Mouse (Mus musculus) embryonic fibroblast, embryonic 13.5 days (primary cell): Measurements from ENCODE around the gene Thrb. TPM values are rescaled to one million over a fixed set of nuclear protein-coding genes. Genes with fewer than 3 reads are reported as not detected.

Source experiments
- H3K27ac ChIP-seq: 2 replicates; pipeline ENCODE4 v1.5.1; 2012; ENCODE audit warnings: low read length, control low read depth, inconsistent platforms; ENCODE audit not compliant: insufficient read depth
- H3K4me1 ChIP-seq: 2 replicates; pipeline ENCODE4 v1.6.1; 2011; ENCODE audit warnings: low read length; ENCODE audit not compliant: control insufficient read depth, insufficient read depth
- H3K4me3 ChIP-seq: 2 replicates; pipeline ENCODE4 v1.5.1; 2011; ENCODE audit warnings: mild to moderate bottlenecking, control low read depth, low read length; ENCODE audit not compliant: insufficient read depth
- CTCF ChIP-seq: IDR thresholded peaks from 2 replicates; pipeline ENCODE4 v1.5.1; 2011; ENCODE audit warnings: mild to moderate bottlenecking, control low read depth, low read length, moderate library complexity, borderline replicate concordance; ENCODE audit not compliant: insufficient read depth
- POLR2A ChIP-seq: IDR thresholded peaks from 2 replicates; pipeline ENCODE4 v1.6.1; 2011; ENCODE audit warnings: low read depth, mild to moderate bottlenecking, control low read depth, low read length, moderate library complexity
- polyA plus RNA-seq: library from polyadenylated mRNA; stranded (reverse); fragments of >200 nt; gene quantifications from 2 replicates; pipeline ENCODE4 v1.2.4, GENCODE M21; 2011; ENCODE audit warnings: low read depth; ENCODE audit not compliant: missing spikeins, insufficient read length

The Thrb gene
- polyA plus RNA-seq, 1 experiment, result 3.3 TPM

DNA sequence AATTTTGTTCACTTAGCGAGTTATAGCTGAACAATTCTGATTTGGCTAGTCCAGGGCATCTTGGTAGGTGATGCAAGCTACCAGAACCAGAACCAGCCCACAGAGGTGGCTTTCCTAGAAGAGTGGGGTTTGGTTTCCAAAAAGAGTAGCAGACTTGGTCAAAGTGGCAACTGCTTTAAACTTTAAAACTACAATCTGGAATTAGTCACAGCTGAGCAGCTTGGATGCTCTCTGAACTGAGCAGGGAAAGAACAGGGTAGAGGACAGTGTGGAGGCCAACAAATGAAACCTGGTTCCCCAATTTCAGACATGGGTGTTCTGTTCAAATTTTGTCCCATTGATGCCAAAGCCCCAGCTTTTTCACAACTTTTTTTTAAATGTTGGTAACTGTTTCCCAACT is 93.4 kb downstream of the Thrb start:
- TF ChIP-seq POLR2A (no peak), CTCF (no peak)
- H3K27ac ChIP-seq, result no peak overlapping the region
- no peak overlapping the region for H3K4me3 ChIP-seq
- no peaks in the 10 kb centered on the region for H3K4me1 ChIP-seq

DNA sequence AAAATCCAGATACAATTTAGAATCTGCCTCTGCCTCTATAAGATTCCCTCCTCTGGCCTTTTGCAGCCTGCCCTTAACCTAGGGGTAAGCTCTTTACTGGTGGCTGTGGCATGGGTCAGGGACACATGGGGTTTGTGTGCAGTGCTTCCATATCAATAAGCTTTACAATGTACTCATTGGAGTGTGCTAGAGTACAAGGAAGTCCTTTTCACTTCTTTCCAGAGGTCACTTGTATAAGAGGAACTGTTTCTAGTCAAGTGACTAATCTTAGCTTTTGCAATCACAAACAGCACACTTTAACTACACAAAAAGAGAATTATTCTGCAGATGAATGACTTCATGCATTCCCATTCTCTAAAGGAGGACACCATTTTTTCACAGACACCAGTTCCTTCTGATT is 96.7 kb downstream of the Thrb start:
- H3K4me1 ChIP-seq, result no peaks in the 10 kb centered on the region
- no peak for TF ChIP-seq CTCF
- TF ChIP-seq POLR2A, result no peak
- no peak overlapping the region for H3K4me3 ChIP-seq
- no peak overlapping the region for H3K27ac ChIP-seq

DNA sequence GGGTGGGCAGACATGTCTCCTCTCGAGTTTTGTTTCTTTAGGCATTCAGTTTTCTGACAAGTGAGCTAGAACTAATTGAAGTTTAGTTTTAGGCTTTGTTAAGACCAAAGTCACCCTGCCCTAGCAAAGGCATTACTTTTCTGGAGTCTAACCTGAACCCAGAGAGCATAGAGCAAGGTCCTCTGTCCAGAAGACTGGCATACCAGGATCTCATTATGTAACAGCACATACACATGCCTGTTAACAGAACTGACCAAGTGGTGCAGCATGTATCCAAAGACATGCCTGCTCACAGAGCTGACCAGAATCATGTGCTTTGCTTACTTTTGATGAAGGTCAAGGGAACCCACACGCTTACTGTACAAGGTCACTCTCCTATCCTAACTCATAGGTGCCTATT is 107.9 kb downstream of the Thrb start:
- TF ChIP-seq POLR2A (no peak), CTCF (no peak)
- Histone ChIP-seq H3K4me3 (no peak overlapping the region), H3K27ac (no peak overlapping the region), H3K4me1 (no peaks in the 10 kb centered on the region)

DNA sequence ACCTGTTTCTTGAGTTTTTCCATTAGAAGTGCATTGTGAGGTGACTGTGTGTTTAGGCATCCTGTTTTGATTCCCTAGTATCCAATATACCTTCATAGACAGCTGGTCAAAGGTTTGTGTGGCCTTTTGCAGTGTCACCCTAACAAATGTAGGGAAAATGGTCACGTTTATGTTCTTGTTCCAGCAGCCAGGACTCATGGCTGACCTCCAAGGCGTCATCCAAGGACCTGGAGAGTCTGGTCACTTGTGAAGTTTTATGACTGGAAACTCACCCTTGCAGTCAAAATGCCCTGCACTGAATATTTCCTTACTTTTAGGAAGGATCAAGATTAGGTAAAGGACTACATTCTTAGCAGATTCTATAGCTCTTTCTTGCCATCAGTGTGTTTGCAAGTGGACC is 114.3 kb downstream of the Thrb start:
- Histone ChIP-seq H3K4me3 (no peak overlapping the region), H3K4me1 (no peaks in the 10 kb centered on the region), H3K27ac (no peak overlapping the region)
- no peak for TF ChIP-seq POLR2A
- no peak for TF ChIP-seq CTCF

DNA sequence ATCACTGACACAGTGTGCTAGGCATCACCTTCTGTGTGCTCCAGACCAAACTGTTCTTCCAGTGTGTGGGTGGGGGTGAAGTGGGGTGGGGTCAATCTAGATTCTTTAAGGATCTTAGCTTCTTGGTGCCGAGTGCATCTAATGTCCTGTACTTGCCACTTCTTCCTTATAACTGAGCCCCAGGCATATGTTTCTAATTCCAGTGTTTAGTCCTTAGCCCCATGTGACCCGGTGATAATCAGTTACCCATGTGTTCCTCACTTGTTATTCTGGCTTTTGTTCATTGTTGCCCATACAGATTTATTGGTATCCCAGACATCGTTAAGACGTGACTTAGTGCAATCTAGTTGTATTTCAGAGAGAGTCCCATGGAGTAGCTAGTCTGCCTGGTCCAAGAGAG is 121.9 kb downstream of the Thrb start:
- no peak for TF ChIP-seq POLR2A
- TF ChIP-seq CTCF, result no peak
- Histone ChIP-seq H3K27ac (no peak overlapping the region), H3K4me1 (no peaks in the 10 kb centered on the region), H3K4me3 (no peak overlapping the region)

DNA sequence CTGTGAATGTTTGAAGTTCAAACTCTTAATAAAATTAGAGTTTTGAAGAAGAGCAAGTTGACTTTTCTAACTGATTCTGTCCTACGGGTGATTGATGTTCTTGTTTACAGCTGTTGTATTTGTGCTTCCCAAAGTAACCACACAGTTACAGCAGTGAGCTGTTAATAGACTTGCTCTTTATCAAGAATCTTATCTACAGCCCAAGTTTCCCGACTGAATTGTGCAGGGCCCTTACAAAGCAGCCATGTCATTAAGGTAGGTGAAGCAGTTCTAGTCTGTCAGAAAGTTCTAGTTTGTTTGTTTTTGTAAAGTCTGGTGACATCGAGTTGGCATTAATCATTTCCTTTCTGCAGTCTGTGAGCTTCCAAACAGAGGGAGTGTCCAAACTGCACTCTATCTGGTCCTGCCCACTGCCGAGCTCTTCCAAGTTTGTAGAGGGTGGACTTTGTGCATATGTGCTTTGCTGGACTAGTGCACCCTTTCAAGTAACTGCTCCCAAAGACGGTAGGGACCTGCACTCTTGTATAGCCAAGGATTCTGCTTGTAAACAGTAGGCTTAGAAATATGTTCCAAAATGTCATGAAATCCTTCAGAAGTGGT is 124.2 kb downstream of the Thrb start:
- TF ChIP-seq POLR2A (no peak), CTCF (no peak)
- no peak overlapping the region for H3K27ac ChIP-seq
- no peaks in the 10 kb centered on the region for H3K4me1 ChIP-seq
- no peak overlapping the region for H3K4me3 ChIP-seq

DNA sequence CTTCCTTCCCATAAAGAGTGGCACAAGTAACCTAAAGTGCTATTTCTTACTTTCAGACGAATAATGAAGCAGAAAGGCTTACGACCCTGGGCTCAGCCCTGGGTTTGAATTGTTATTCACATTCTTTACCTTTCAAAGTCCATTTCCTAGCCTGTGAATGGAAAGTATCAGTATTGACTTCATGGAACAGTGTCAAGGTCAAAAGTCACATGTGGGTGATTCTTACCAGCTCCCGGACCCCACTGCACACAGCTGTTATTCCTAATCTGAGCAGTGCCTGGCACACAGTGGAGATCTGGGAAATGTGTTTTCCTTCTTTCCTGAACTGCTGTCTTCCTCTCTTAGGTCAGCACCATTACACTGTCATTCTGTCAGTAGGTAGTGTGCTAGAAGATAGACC is 125.3 kb downstream of the Thrb start:
- Histone ChIP-seq H3K4me1 (no peaks in the 10 kb centered on the region), H3K4me3 (no peak overlapping the region), H3K27ac (no peak overlapping the region)
- no peak for TF ChIP-seq POLR2A

DNA sequence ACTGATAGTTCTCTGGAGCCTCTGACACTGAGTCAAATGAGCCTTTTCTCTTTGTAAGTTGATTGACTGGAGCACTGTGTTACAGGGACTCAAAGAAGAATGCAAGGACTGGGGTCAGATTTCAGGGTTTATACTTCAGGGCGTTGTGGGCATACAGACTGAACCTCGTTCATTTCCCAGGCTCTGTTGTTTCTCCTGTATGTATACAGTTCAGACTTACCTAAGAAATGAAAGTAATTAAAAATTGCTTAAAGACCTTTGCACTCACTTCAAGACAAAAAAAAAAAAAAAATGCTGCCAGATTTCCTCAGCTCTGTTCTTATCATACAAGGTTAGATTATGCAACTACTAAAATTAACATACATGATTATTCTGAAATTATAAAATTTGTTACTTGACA is 126.2 kb downstream of the Thrb start:
- no peak overlapping the region for H3K27ac ChIP-seq
- no peaks in the 10 kb centered on the region for H3K4me1 ChIP-seq
- TF ChIP-seq CTCF, result no peak
- no peak for TF ChIP-seq POLR2A
- H3K4me3 ChIP-seq, result no peak overlapping the region

DNA sequence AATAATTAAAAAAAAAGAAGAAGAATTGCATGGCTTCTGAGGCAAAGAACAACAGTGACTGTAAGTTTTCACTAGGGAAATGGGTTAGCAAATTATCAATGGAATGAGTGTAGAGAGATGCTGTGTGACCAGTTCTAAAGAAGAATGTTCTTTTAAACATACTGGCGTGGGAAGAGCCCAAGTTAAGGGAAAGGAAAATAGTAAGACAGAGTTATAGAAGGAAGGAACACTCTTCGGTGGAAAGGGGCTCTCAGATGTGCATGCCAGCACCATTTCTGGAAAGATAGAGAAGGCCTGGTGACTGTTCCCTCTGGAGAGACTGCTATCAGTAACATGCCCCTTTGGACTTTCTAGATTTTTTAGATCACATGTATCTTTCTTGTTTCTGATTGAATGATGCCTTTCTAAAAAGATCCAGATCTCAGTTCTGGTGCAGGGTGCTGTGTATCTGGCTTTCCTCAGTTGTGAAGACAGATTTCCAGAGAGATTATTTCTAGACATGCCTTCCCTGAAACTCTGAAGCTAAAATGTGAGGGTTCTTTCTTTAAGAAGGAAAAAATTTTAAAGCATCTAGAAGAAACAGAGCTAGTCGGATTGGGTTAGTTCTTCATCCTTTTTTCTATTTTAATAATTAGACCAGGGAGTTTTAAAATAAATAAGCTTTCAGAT is 144.0 kb downstream of the Thrb start:
- TF ChIP-seq CTCF, result no peak
- no peak for TF ChIP-seq POLR2A

DNA sequence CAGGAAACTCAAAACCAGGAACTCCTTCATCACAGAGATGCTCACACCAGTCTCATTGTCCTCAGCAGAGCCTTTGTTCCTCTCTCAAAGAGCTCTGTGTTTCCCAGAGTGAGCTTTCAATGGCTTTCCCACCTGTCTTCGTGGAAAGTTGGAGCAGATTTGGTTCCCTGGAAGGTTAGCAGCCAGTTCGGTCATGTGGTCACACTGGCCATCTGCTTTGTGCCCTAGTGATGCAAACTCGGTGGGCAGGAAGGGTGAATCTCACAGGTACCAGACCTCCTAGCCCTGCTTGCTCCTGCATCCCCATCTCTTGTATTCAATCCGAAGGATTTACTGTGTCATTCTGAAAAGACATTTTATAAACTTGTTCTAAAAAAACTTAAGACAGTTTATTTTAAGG is 151.0 kb downstream of the Thrb start:
- no peak for TF ChIP-seq CTCF
- no peak for TF ChIP-seq POLR2A
- Histone ChIP-seq H3K27ac (no peak overlapping the region), H3K4me3 (no peak overlapping the region), H3K4me1 (no peaks in the 10 kb centered on the region)

More for the DNA sequence above, 144.0 kb downstream of the Thrb start:
- Histone ChIP-seq H3K4me3 (no peak overlapping the region), H3K4me1 (no peaks in the 10 kb centered on the region), H3K27ac (no peak overlapping the region)

DNA sequence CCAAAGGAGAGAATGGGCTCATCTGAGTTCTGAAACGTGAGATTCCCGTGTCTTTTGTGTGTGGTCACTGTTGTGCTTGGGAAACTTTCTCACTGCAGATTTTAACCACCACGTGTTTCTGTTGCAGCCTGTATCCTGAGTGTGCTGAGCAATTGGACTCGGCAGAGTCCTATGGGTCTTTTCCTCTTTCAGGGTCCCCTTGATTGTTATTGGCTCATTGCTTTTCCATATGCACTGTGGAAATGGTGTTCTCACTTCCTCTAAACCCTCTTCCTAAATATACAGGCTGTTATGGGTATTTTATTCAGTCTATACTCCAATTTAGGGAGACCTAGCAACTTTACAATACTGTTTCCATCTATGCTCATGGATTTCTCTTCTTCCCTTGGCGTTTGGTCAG is 152.4 kb downstream of the Thrb start:
- Histone ChIP-seq H3K4me3 (no peak overlapping the region), H3K4me1 (no peaks in the 10 kb centered on the region), H3K27ac (no peak overlapping the region)
- no peak for TF ChIP-seq POLR2A
- TF ChIP-seq CTCF, result no peak
